Mouse (Mus musculus) ES-Bruce4 (cell line): ENCODE results near the gene Mrgbp. TPM values are rescaled to one million over a fixed set of nuclear protein-coding genes. Genes with fewer than 3 reads are reported as not detected.

Experiments
- H3K27ac ChIP-seq: 2 replicates; pipeline ENCODE4 v1.5.1; 2012; ENCODE audit warnings: low read length, inconsistent platforms; ENCODE audit not compliant: insufficient read depth
- H3K27me3 ChIP-seq: 2 replicates; pipeline ENCODE4 v1.6.1; 2012; ENCODE audit warnings: mild to moderate bottlenecking, low read length, inconsistent platforms; ENCODE audit not compliant: control insufficient read depth, poor library complexity, insufficient read depth, severe bottlenecking
- H3K36me3 ChIP-seq: 2 replicates; pipeline ENCODE4 v1.6.1; 2012; ENCODE audit warnings: inconsistent platforms, mild to moderate bottlenecking, low read length, moderate library complexity; ENCODE audit not compliant: control insufficient read depth, poor library complexity, insufficient read depth, severe bottlenecking
- H3K4me1 ChIP-seq: one replicate; pipeline ENCODE4 v1.8.1; 2011; ENCODE audit warnings: low read length; ENCODE audit not compliant: control insufficient read depth, insufficient read depth
- H3K4me3 ChIP-seq: 2 replicates; pipeline ENCODE4 v1.5.1; 2011; ENCODE audit warnings: low read depth, mild to moderate bottlenecking, low read length
- H3K9ac ChIP-seq: 2 replicates; pipeline ENCODE4 v1.6.1; 2012; ENCODE audit warnings: low read depth, mild to moderate bottlenecking, inconsistent platforms; ENCODE audit not compliant: poor library complexity, severe bottlenecking
- H3K9me3 ChIP-seq: replicated peaks from 2 replicates; pipeline ENCODE4 v1.6.1; 2012; ENCODE audit warnings: mild to moderate bottlenecking, low read length, inconsistent platforms; ENCODE audit not compliant: control insufficient read depth, poor library complexity, insufficient read depth, severe bottlenecking
- CTCF ChIP-seq: IDR thresholded peaks from one replicate; pipeline ENCODE4 v1.8.1; 2011; ENCODE audit warnings: low read depth, low read length
- EP300 ChIP-seq: IDR thresholded peaks from 2 replicates; pipeline ENCODE4 v1.6.1; 2011; ENCODE audit warnings: low read depth, low read length; ENCODE audit not compliant: insufficient read depth
- POLR2A ChIP-seq: IDR thresholded peaks from one replicate; pipeline ENCODE4 v1.8.1; 2011; ENCODE audit warnings: low read length; ENCODE audit not compliant: insufficient read depth
- polyA plus RNA-seq: library from polyadenylated mRNA; stranded (reverse); fragments of >200 nt; gene quantifications from 2 replicates; pipeline ENCODE4 v1.2.4, GENCODE M21; 2011; ENCODE audit warnings: low read depth; ENCODE audit not compliant: missing spikeins, insufficient read depth, insufficient read length

Mrgbp gene
- polyA plus RNA-seq, 1 experiment, result 22.3 TPM

- Histone ChIP-seq H3K9me3 (no peaks in the 10 kb centered on the region), H3K36me3 (no peaks in the 10 kb centered on the region), H3K27me3 (no peaks in the 10 kb centered on the region), H3K4me1 (no peaks in the 10 kb centered on the region), H3K27ac (no peak overlapping the region), H3K4me3 (no peak overlapping the region), H3K9ac (no peak overlapping the region)
- TF ChIP-seq POLR2A, result no peak
- TF ChIP-seq CTCF, result no peak
- TF ChIP-seq EP300, result no peak
These were observed 33.6 kb upstream of the Mrgbp start for GRCm38 (mm10) chr2:180547384-180548106.

GRCm38 (mm10) chr2:180552340-180552739 lies 28.8 kb upstream of the Mrgbp start:
- Histone ChIP-seq H3K4me1 (no peaks in the 10 kb centered on the region), H3K36me3 (no peaks in the 10 kb centered on the region), H3K27me3 (no peaks in the 10 kb centered on the region), H3K27ac (no peak overlapping the region), H3K9ac (no peak overlapping the region), H3K4me3 (no peak overlapping the region), H3K9me3 (no peaks in the 10 kb centered on the region)
- TF ChIP-seq POLR2A, result no peak
- TF ChIP-seq EP300, result no peak
- no peak for TF ChIP-seq CTCF

- TF ChIP-seq CTCF, result no peak
- no peak for TF ChIP-seq EP300
- no peak for TF ChIP-seq POLR2A
- Histone ChIP-seq H3K36me3 (no peaks in the 10 kb centered on the region), H3K4me1 (no peaks in the 10 kb centered on the region)
These were observed 25.9 kb upstream of the Mrgbp start for GRCm38 (mm10) chr2:180555219-180555618.

GRCm38 (mm10) chr2:180556470-180556869 lies 24.6 kb upstream of the Mrgbp start:
- Histone ChIP-seq H3K4me1 (no peaks in the 10 kb centered on the region), H3K9me3 (no peaks in the 10 kb centered on the region), H3K27ac (no peak overlapping the region), H3K4me3 (no peak overlapping the region), H3K27me3 (no peaks in the 10 kb centered on the region), H3K9ac (no peak overlapping the region), H3K36me3 (no peaks in the 10 kb centered on the region)
- TF ChIP-seq EP300 (no peak), CTCF (no peak)

More at GRCm38 (mm10) chr2:180555219-180555618, 25.9 kb upstream of the Mrgbp start:
- Histone ChIP-seq H3K27ac (no peak overlapping the region), H3K9ac (no peak overlapping the region), H3K4me3 (no peak overlapping the region), H3K9me3 (no peaks in the 10 kb centered on the region), H3K27me3 (no peaks in the 10 kb centered on the region)

GRCm38 (mm10) chr2:180560245-180560644 lies 20.9 kb upstream of the Mrgbp start:
- H3K9ac ChIP-seq, result no peak overlapping the region
- H3K9me3 ChIP-seq, result no peaks in the 10 kb centered on the region
- H3K36me3 ChIP-seq, result no peaks in the 10 kb centered on the region
- no peak overlapping the region for H3K27ac ChIP-seq
- H3K4me1 ChIP-seq, result no peaks in the 10 kb centered on the region
- no peak overlapping the region for H3K4me3 ChIP-seq
- H3K27me3 ChIP-seq, result no peaks in the 10 kb centered on the region
- TF ChIP-seq CTCF (peak; percentile 77), POLR2A (no peak), EP300 (no peak)

- TF ChIP-seq POLR2A, result no peak
- TF ChIP-seq CTCF, result no peak
- TF ChIP-seq EP300, result no peak
These were observed 19.0 kb upstream of the Mrgbp start for GRCm38 (mm10) chr2:180562146-180562545.

More at GRCm38 (mm10) chr2:180562146-180562545, 19.0 kb upstream of the Mrgbp start:
- no peaks in the 10 kb centered on the region for H3K4me1 ChIP-seq
- no peak overlapping the region for H3K4me3 ChIP-seq
- no peaks in the 10 kb centered on the region for H3K9me3 ChIP-seq
- no peaks in the 10 kb centered on the region for H3K27me3 ChIP-seq
- H3K36me3 ChIP-seq, result no peaks in the 10 kb centered on the region
- no peak overlapping the region for H3K9ac ChIP-seq
- H3K27ac ChIP-seq, result no peak overlapping the region
